Mouse (Mus musculus) embryonic fibroblast, embryonic 13.5 days (primary cell): ENCODE measurements around the gene Itpk1. TPM values are rescaled to one million over a fixed set of nuclear protein-coding genes. Genes with fewer than 3 reads are reported as not detected.

Source experiments
- H3K27ac ChIP-seq: 2 replicates; pipeline ENCODE4 v1.5.1; 2012; ENCODE audit warnings: low read length, control low read depth, inconsistent platforms; ENCODE audit not compliant: insufficient read depth
- H3K4me1 ChIP-seq: 2 replicates; pipeline ENCODE4 v1.6.1; 2011; ENCODE audit warnings: low read length; ENCODE audit not compliant: control insufficient read depth, insufficient read depth
- H3K4me3 ChIP-seq: 2 replicates; pipeline ENCODE4 v1.5.1; 2011; ENCODE audit warnings: mild to moderate bottlenecking, control low read depth, low read length; ENCODE audit not compliant: insufficient read depth
- CTCF ChIP-seq: IDR thresholded peaks from 2 replicates; pipeline ENCODE4 v1.5.1; 2011; ENCODE audit warnings: mild to moderate bottlenecking, control low read depth, low read length, moderate library complexity, borderline replicate concordance; ENCODE audit not compliant: insufficient read depth
- POLR2A ChIP-seq: IDR thresholded peaks from 2 replicates; pipeline ENCODE4 v1.6.1; 2011; ENCODE audit warnings: low read depth, mild to moderate bottlenecking, control low read depth, low read length, moderate library complexity
- polyA plus RNA-seq: library from polyadenylated mRNA; stranded (reverse); fragments of >200 nt; gene quantifications from 2 replicates; pipeline ENCODE4 v1.2.4, GENCODE M21; 2011; ENCODE audit warnings: low read depth; ENCODE audit not compliant: missing spikeins, insufficient read length

Gene Itpk1
- polyA plus RNA-seq, 1 experiment: 5.0 TPM

DNA sequence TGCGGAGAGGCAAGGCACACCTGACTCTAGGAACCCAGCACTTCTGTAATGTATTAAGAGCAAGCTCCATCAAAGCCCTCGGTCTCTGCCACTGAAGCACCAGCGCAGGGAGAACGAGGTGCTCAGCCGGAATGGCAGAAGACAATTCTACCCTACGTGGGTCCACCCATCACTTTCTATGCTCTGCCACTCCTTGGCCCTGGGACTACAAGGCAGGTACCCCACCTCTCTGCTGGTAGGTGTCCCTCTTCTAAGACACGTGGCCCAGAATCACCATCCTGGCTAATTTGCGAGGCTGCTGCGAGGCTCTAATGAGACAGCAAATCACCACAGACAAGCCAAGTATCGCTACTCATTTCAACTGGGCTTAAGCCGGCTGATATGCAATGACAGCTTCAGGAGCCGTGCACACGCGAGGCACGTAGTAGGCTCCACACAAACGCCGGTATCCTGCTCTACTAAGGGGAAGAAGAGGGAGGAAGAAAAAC is 765 bp downstream of the Itpk1 start:
- no peak for TF ChIP-seq CTCF
- TF ChIP-seq POLR2A: no peak
- H3K27ac ChIP-seq: no peak overlapping the region
- no peaks in the 10 kb centered on the region for H3K4me1 ChIP-seq
- H3K4me3 ChIP-seq: peak overlapping the region; percentile 75

DNA sequence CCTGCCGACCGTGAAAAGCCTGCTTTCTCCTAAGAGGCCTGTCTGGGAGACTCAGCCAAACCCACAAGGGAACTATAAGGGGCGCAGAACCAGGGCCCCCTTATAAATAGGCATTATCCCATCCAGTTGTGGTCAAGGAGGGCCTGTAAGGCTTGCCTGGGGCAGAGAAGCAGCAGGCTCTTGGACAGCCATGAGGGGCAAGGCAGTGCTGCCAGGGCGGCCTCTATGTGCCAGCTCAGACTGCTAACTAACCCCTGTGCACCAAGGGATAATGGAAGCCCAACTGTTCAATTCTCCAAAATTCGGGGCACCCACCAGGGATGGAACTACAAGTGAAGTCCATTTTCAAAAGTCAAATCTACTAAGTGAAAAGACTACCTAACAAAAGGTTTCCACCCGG is 1.3 kb downstream of the Itpk1 start:
- no peaks in the 10 kb centered on the region for H3K4me1 ChIP-seq
- H3K4me3 ChIP-seq: no peak overlapping the region
- no peak for TF ChIP-seq POLR2A
- no peak for TF ChIP-seq CTCF
- no peak overlapping the region for H3K27ac ChIP-seq

- H3K4me3 ChIP-seq: 0 out of 2 replicates have a peak overlapping the region, but pooled peaks have one; percentile 5
- no peak for TF ChIP-seq POLR2A
- TF ChIP-seq CTCF: no peak
- no peaks in the 10 kb centered on the region for H3K4me1 ChIP-seq
- H3K27ac ChIP-seq: no peak overlapping the region
Measured at GRCm38 (mm10) chr12:102703111-102703412, 1.7 kb downstream of the Itpk1 start.

- H3K4me3 ChIP-seq: 0 out of 2 replicates have a peak overlapping the region, but pooled peaks have one; percentile 5
- H3K4me1 ChIP-seq: no peaks in the 10 kb centered on the region
Measured at GRCm38 (mm10) chr12:102702356-102703110, 2.2 kb downstream of the Itpk1 start.

GRCm38 (mm10) chr12:102701691-102702207 is 3.0 kb downstream of the Itpk1 start:
- TF ChIP-seq POLR2A: no peak
- TF ChIP-seq CTCF: no peak
- Histone ChIP-seq H3K4me1 (no peaks in the 10 kb centered on the region), H3K4me3 (no peak overlapping the region), H3K27ac (no peak overlapping the region)

More at GRCm38 (mm10) chr12:102702356-102703110, 2.2 kb downstream of the Itpk1 start:
- TF ChIP-seq CTCF (no peak), POLR2A (no peak)
- 0 out of 2 replicates have a peak overlapping the region, but pooled peaks have one; percentile 27 for H3K27ac ChIP-seq

GRCm38 (mm10) chr12:102700453-102700852 is 4.3 kb downstream of the Itpk1 start:
- Histone ChIP-seq H3K27ac (no peak overlapping the region), H3K4me3 (no peak overlapping the region), H3K4me1 (no peaks in the 10 kb centered on the region)
- TF ChIP-seq POLR2A (no peak), CTCF (no peak)

DNA sequence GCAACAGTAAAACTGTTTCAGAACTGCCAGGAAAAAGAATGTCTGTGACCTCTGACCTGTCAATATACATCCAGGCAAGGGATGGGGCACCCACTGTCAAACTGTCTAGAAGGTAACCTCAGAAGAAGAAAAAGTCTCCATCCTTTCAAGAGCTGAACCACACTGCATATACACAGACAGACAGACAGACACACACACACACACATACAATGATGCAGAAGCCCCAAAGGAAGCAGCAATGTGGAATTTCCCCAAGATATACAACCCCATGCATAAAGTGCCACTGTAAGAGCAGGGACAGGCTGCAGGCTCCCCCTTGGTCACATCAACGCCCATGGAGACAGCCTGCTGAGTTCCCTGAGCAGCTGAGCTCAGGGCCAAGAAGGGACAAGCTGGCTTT is 5.6 kb downstream of the Itpk1 start:
- no peak overlapping the region for H3K27ac ChIP-seq
- H3K4me3 ChIP-seq: no peak overlapping the region
- H3K4me1 ChIP-seq: no peaks in the 10 kb centered on the region
- TF ChIP-seq CTCF (no peak), POLR2A (no peak)

DNA sequence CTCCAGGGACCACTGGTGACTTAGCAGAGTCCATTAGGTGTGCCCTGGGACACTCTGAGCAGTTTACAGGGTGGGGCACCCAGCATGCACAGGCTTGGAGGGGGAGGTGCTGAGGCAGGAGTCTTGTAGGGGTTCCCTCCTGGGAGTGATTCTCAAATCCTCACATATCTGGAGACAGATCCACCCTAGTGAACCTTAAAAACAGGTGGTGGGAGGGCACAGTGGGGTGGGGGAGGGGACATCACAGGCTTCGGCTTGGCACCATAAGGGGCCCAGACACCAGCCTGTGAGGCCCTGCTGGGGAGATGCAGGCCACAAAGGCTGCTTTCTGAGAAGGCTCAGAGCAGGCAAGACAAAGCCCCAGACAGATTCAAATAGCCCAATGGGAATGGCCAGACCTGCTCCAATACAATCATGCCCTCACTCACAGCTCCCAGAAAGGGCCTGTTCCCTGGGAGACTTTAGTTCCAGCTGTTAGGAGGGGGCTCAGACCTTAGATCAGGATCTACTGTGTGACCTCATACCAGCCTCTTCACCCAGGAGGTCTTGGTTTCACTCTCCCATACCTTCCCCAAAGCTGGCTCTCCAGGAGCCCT is 6.5 kb downstream of the Itpk1 start:
- no peak overlapping the region for H3K27ac ChIP-seq

DNA sequence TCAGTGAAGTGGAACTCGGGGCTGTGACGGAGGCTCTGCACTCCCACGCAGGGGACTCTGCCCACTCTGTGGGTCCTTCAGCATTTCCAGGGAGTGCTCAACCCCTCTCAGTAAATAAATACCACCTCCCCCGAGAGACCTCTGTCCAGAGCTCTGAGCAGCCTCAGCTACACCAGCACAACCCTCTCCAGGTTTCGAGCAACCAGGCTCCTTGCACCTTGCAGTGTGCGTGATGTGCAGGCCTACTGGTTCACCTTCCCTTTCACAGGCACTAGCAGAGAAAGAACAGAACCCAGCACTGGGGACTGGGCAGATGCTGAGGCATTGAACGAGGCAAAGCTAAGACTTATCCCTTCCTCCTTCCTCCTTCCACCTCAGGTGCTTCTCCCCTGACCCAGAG is 7.3 kb downstream of the Itpk1 start:
- Histone ChIP-seq H3K27ac (no peak overlapping the region), H3K4me1 (no peaks in the 10 kb centered on the region)
- no peak for TF ChIP-seq POLR2A
- TF ChIP-seq CTCF: no peak

More for the DNA sequence above, 6.5 kb downstream of the Itpk1 start:
- Histone ChIP-seq H3K4me3 (no peak overlapping the region), H3K4me1 (no peaks in the 10 kb centered on the region)
- TF ChIP-seq CTCF: no peak
- TF ChIP-seq POLR2A: no peak

More for the DNA sequence above, 7.3 kb downstream of the Itpk1 start:
- H3K4me3 ChIP-seq: no peak overlapping the region
